Mouse (Mus musculus) effector memory CD4-positive, alpha-beta T cell, adult 7 months (primary cell): ENCODE results near the gene Rb1. TPM values are rescaled to one million over a fixed set of nuclear protein-coding genes. Genes with fewer than 3 reads are reported as not detected.

Source experiments
- polyA plus RNA-seq: library from polyadenylated mRNA; unstranded; fragments of 100-300 nt; shearing (Covaris generic); gene quantifications from one replicate; pipeline ENCODE4 v1.2.1, GENCODE M21; 2017

Rb1 gene
- polyA plus RNA-seq: 64.2 TPM

GRCm38 (mm10) chr14:73325456-73326381, at the start of gene Rb1:
Gene Rb1, minus strand, starts transcription at chr14:73325822.

GRCm38 (mm10) chr14:73237848-73238321, 87.7 kb downstream of the Rb1 start, which contains the start of gene Lpar6:
Gene Lpar6, plus strand, starts transcription at chr14:73237895.

Other genes starting within 250 kb of the Rb1 start
- gene Rcbtb2, start 202.8 kb downstream of the Rb1 start, polyA plus RNA-seq: 73.2 TPM
- 13.8 TPM for gene Lpar6, start 87.9 kb downstream of the Rb1 start, polyA plus RNA-seq
- 1,108 TPM for gene Itm2b, start 59.5 kb upstream of the Rb1 start, polyA plus RNA-seq
- 67.0 TPM for gene Med4, start 184.2 kb upstream of the Rb1 start, polyA plus RNA-seq
- 49.5 TPM for gene Sucla2, start 199.5 kb upstream of the Rb1 start, polyA plus RNA-seq
- 5.6 TPM for gene Nudt15, start 222.4 kb upstream of the Rb1 start, polyA plus RNA-seq